8 mouse cellular contexts compared by ENCODE assay signal in genomic region chr6:114071564-114071963, GRCm38 (mm10). TPM values are rescaled to one million over a fixed set of nuclear protein-coding genes. Genes with fewer than 3 reads are reported as not detected.
DNase-seq lines count a peak whose midpoint lies in the region; ATAC-seq and TF ChIP-seq lines count a peak whose summit lies in the region.

No protein-coding gene starts in this region.

- H3K9ac ChIP-seq in neural tube, embryonic 15.5 days (replicated peaks) = no peak overlapping the region
- no peak overlapping the region for H3K9ac ChIP-seq in neural tube, embryonic 14.5 days (replicated peaks; ENCODE audit: low read depth, low read length)

- H3K4me2 ChIP-seq in neural tube, embryonic 15.5 days = no peak overlapping the region
- H3K4me2 ChIP-seq in neural tube, embryonic 14.5 days (ENCODE audit: low read depth, low read length) = no peak overlapping the region

- WGBS in neural tube, embryonic 15.5 days = 7% methylated on average over 4 of the region's 4 CpGs
- 6% methylated on average over 4 of the region's 4 CpGs for WGBS in neural tube, embryonic 14.5 days
- WGBS in thymus, adult 2 months = 5% methylated on average over 4 of the region's 4 CpGs

- TF ChIP-seq CTCF in left cerebral cortex, adult 2 months (IDR thresholded peaks at IDR 0.05) = peak; percentile 86
- TF ChIP-seq CTCF in thymus, adult 2 months (IDR thresholded peaks at IDR 0.05; ENCODE audit: borderline replicate concordance, control insufficient read depth, extremely low read depth, insufficient read depth, low read length, poor library complexity) = no peak

- H3K27ac ChIP-seq in neural tube, embryonic 15.5 days (replicated peaks) = no peak overlapping the region
- H3K27ac ChIP-seq in left cerebral cortex, adult 2 months = no peak overlapping the region
- no peak overlapping the region for H3K27ac ChIP-seq in neural tube, embryonic 14.5 days (ENCODE audit: low read depth, low read length)
- H3K27ac ChIP-seq in thymus, adult 2 months (ENCODE audit: control insufficient read depth, insufficient read depth, low read length) = no peak overlapping the region

- H3K27me3 ChIP-seq in neural tube, embryonic 15.5 days (replicated peaks) = no peaks in the 10 kb centered on the region
- no peaks in the 10 kb centered on the region for H3K27me3 ChIP-seq in neural tube, embryonic 14.5 days (ENCODE audit: control insufficient read depth, insufficient read depth, low read length)
- no peaks in the 10 kb centered on the region for H3K27me3 ChIP-seq in thymus, adult 2 months (ENCODE audit: control insufficient read depth, insufficient read depth, low read length)

- no peak for ATAC-seq in neural tube, embryonic 15.5 days (ENCODE audit: low FRiP score)
- peak; percentile 51; the same call in 1 of the 2 replicates for ATAC-seq in neural tube, embryonic 14.5 days (ENCODE audit: low read depth)

- no peaks in the 10 kb centered on the region for H3K9me3 ChIP-seq in neural tube, embryonic 15.5 days (replicated peaks)
- no peaks in the 10 kb centered on the region for H3K9me3 ChIP-seq in neural tube, embryonic 14.5 days (ENCODE audit: control insufficient read depth, low read length)

- intact Hi-C loops in left cerebral cortex, adult 2 months (cut with DNase I) = loop anchor here (1.0 to 2.0 kb wide), 2 partner anchors 249 to 310 kb away; no protein-coding TSS in a partner anchor

- no peaks in the 10 kb centered on the region for H3K36me3 ChIP-seq in neural tube, embryonic 15.5 days
- no peaks in the 10 kb centered on the region for H3K36me3 ChIP-seq in neural tube, embryonic 14.5 days (ENCODE audit: control insufficient read depth, insufficient read depth, low read length)
- H3K36me3 ChIP-seq in thymus, adult 2 months (ENCODE audit: control insufficient read depth, insufficient read depth, low read length) = no peaks in the 10 kb centered on the region

- H3K4me1 ChIP-seq in neural tube, embryonic 15.5 days = peaks cover 4% of the 10 kb centered on the region; the same call in 1 of the 2 replicates
- H3K4me1 ChIP-seq in neural tube, embryonic 14.5 days (ENCODE audit: control insufficient read depth, insufficient read depth, low read length) = no peaks in the 10 kb centered on the region
- no peaks in the 10 kb centered on the region for H3K4me1 ChIP-seq in thymus, adult 2 months (replicated peaks; ENCODE audit: control insufficient read depth, insufficient read depth, low read length)

- no peak overlapping the region for H3K4me3 ChIP-seq in neural tube, embryonic 15.5 days (replicated peaks)
- H3K4me3 ChIP-seq in left cerebral cortex, adult 2 months = no peak overlapping the region
- H3K4me3 ChIP-seq in neural tube, embryonic 14.5 days (ENCODE audit: low read depth, low read length) = no peak overlapping the region
- H3K4me3 ChIP-seq in thymus, adult 2 months (ENCODE audit: control insufficient read depth, insufficient read depth, low read length) = no peak overlapping the region

- peak; percentile 61 for DNase-seq in neural tube, embryonic 10.5 days (ENCODE audit: extremely low spot score, low spot score)
- DNase-seq in WW6 (ENCODE audit: low read depth, low spot score) = peak; percentile 38
- DNase-seq in cerebellum, adult 9-10 months = peak; percentile 83
- peak; percentile 49 for DNase-seq in forelimb bud, embryonic 11.5 days (ENCODE audit: low read depth, low spot score)
- peak; percentile 63 to 66 for DNase-seq in left cerebral cortex, adult 2 months (ENCODE audit: extremely low spot score in 1 of 2, low spot score in 2 of 2)
- no peak for DNase-seq in thymus, adult 2 months

- TF ChIP-seq POLR2A in thymus, adult 2 months (IDR thresholded peaks at IDR 0.05; ENCODE audit: control insufficient read depth, extremely low read depth, insufficient read depth, low read length, poor library complexity) = no peak

RNA-seq across cellular contexts. Expression of gene Atp2b2, which starts 29.2 kb away (rescaled TPM):
- 31.5 and 37.9 TPM in 2 replicates for polyA plus RNA-seq in neural tube, embryonic 15.5 days (2015; fragmentation: Nextera tagmentation; extraction: Ambion mirVana)
- 100 to 1,000 TPM; 729 to 754 TPM for total RNA-seq in left cerebral cortex, adult 2 months (2021)
- polyA plus RNA-seq in neural tube, embryonic 14.5 days (2014; fragmentation: Nextera tagmentation; extraction: Ambion mirVana) = 35.2 and 38.6 TPM in 2 replicates
- polyA plus RNA-seq in thymus, adult 2 months (2012; rRNA removed) = 0.23 and 0.26 TPM in 2 replicates

RNA-seq across cellular contexts. Expression of gene Slc6a11, which starts 59.5 kb away (rescaled TPM):
- 104 and 111 TPM in 2 replicates for polyA plus RNA-seq in neural tube, embryonic 15.5 days (2015; fragmentation: Nextera tagmentation; extraction: Ambion mirVana)
- 10 to 100 TPM; 75.3 to 84.5 TPM for total RNA-seq in left cerebral cortex, adult 2 months (2021)
- 54.1 and 80.8 TPM in 2 replicates for polyA plus RNA-seq in neural tube, embryonic 14.5 days (2014; fragmentation: Nextera tagmentation; extraction: Ambion mirVana)
- polyA plus RNA-seq in thymus, adult 2 months (2012; rRNA removed) = 0.19 TPM in 2 replicates

Comparison
In these comparisons a context has a peak if more than half of its experiments do, and no peak if none do; other contexts are left out.
1. RNA of gene Atp2b2, which starts 29.2 kb away (polyA plus RNA-seq): 35.2 to 38.6 TPM in neural tube, embryonic 14.5 days and 31.5 to 37.9 TPM in neural tube, embryonic 15.5 days; 0.23 to 0.26 TPM in thymus, adult 2 months; every median in the first group is over 10 times any median in the second.
2. RNA of gene Slc6a11, which starts 59.5 kb away (polyA plus RNA-seq): 104 to 111 TPM in neural tube, embryonic 15.5 days and 54.1 to 80.8 TPM in neural tube, embryonic 14.5 days; 0.19 TPM in thymus, adult 2 months; every median in the first group is over 10 times any median in the second.